Mouse (Mus musculus) CD8-positive naive resting alpha-beta T cell, adult 57 days (primary cell): ENCODE results near the gene Gm9733. TPM values are rescaled to one million over a fixed set of nuclear protein-coding genes. Genes with fewer than 3 reads are reported as not detected.

Source experiments
- total RNA-seq: library from RNA; stranded (reverse); gene quantifications from one replicate; pipeline ENCODE4 v1.2.4, GENCODE M21; 2023

Gene Gm9733
- total RNA-seq, result not detected

GRCm38 (mm10) chr3:15332063-15332462, at the start of gene Gm9733:
Gm9733 (minus strand) TSS chr3:15332302.

Other genes starting within 250 kb of the Gm9733 start
- 0.34 TPM for gene Sirpb1a, start 94.2 kb upstream of the Gm9733 start, total RNA-seq
- not detected for gene Sirpb1b, start 242.8 kb upstream of the Gm9733 start, total RNA-seq